Mouse (Mus musculus): ENCODE results near the gene Cd2. TPM values are rescaled to one million over a fixed set of nuclear protein-coding genes. Genes with fewer than 3 reads are reported as not detected.

The Cd2 gene
- total and polyA plus RNA-seq, 3 experiments, result not detected

- H3K9ac ChIP-seq (ENCODE audit: control insufficient read depth, low read depth, low read length, poor library complexity, severe bottlenecking), result no peak overlapping the region
- no peak overlapping the region for H3K4me3 ChIP-seq (ENCODE audit: control insufficient read depth in 1 of 2, insufficient read depth in 1 of 2, low read depth in 2 of 2, low read length in 2 of 2)
- no peaks in the 10 kb centered on the region for H3K9me3 ChIP-seq (replicated peaks; ENCODE audit: insufficient read depth, low read length)
- H3K4me1 ChIP-seq (ENCODE audit: control insufficient read depth in 1 of 2, insufficient read depth in 2 of 2, low read length in 2 of 2), result no peaks in the 10 kb centered on the region
- TF ChIP-seq ELF1 (IDR thresholded peaks at IDR 0.05; ENCODE audit: low read depth, low read length) (no peak), SIN3A (IDR thresholded peaks at IDR 0.05; ENCODE audit: low read length) (no peak), ETS1 (IDR thresholded peaks at IDR 0.05; ENCODE audit: low read depth, low read length) (no peak), EP300 (IDR thresholded peaks at IDR 0.05; ENCODE audit: low read depth in 1 of 2, low read length in 2 of 2) (no peak), ZC3H11A (IDR thresholded peaks at IDR 0.05; ENCODE audit: low read depth, low read length) (no peak), TBP (IDR thresholded peaks at IDR 0.05; ENCODE audit: low read depth, low read length) (no peak), USF1 (IDR thresholded peaks at IDR 0.05; ENCODE audit: low read depth, low read length) (no peak), HCFC1 (IDR thresholded peaks at IDR 0.05; ENCODE audit: low read depth, low read length) (no peak), RCOR1 (IDR thresholded peaks at IDR 0.05; ENCODE audit: low read depth, low read length) (no peak), SMC3 (IDR thresholded peaks at IDR 0.05; ENCODE audit: low read depth, low read length) (no peak), NRF1 (IDR thresholded peaks at IDR 0.05; ENCODE audit: insufficient read depth, low read depth, low read length, poor library complexity, severe bottlenecking) (no peak), TAL1 (IDR thresholded peaks at IDR 0.05; ENCODE audit: low read length) (no peak)
- no peak for DNase-seq (ENCODE audit: low read depth, low spot score)
- no peaks in the 10 kb centered on the region for H3K79me2 ChIP-seq (ENCODE audit: control insufficient read depth, insufficient read depth, low read length, poor library complexity)
- H3K27me3 ChIP-seq (ENCODE audit: control insufficient read depth in 1 of 2, insufficient read depth in 2 of 2, low read length in 2 of 2), result no peaks in the 10 kb centered on the region
- no peaks in the 10 kb centered on the region for H3K36me3 ChIP-seq (ENCODE audit: control insufficient read depth in 1 of 2, insufficient read depth in 2 of 2, low read length in 2 of 2)
- H3K27ac ChIP-seq (ENCODE audit: control insufficient read depth, low read depth, low read length), result no peak overlapping the region
Measured at GRCm38 (mm10) chr3:101252141-101252540, 35.6 kb downstream of the Cd2 start.

GRCm38 (mm10) chr3:101249846-101250245 is 37.9 kb downstream of the Cd2 start:
- no peaks in the 10 kb centered on the region for H3K4me1 ChIP-seq (ENCODE audit: control insufficient read depth in 1 of 2, insufficient read depth in 2 of 2, low read length in 2 of 2)
- H3K27me3 ChIP-seq (ENCODE audit: control insufficient read depth in 1 of 2, insufficient read depth in 2 of 2, low read length in 2 of 2), result no peaks in the 10 kb centered on the region
- no peak overlapping the region for H3K27ac ChIP-seq (ENCODE audit: control insufficient read depth, low read depth, low read length)
- no peak overlapping the region for H3K4me3 ChIP-seq (ENCODE audit: control insufficient read depth in 1 of 2, insufficient read depth in 1 of 2, low read depth in 2 of 2, low read length in 2 of 2)
- TF ChIP-seq USF1 (IDR thresholded peaks at IDR 0.05; ENCODE audit: low read depth, low read length) (no peak), MAFK (IDR thresholded peaks at IDR 0.05; ENCODE audit: borderline replicate concordance, low read depth, low read length) (no peak), MYB (IDR thresholded peaks at IDR 0.05; ENCODE audit: low read depth, low read length) (no peak), ZC3H11A (IDR thresholded peaks at IDR 0.05; ENCODE audit: low read depth, low read length) (no peak), GATA1 (IDR thresholded peaks at IDR 0.05; ENCODE audit: low read depth, low read length) (no peak)
- H3K9me3 ChIP-seq (replicated peaks; ENCODE audit: insufficient read depth, low read length), result no peaks in the 10 kb centered on the region
- no peak for DNase-seq (ENCODE audit: low read depth, low spot score)
- H3K79me2 ChIP-seq (ENCODE audit: control insufficient read depth, insufficient read depth, low read length, poor library complexity), result no peaks in the 10 kb centered on the region
- H3K9ac ChIP-seq (ENCODE audit: control insufficient read depth, low read depth, low read length, poor library complexity, severe bottlenecking), result no peak overlapping the region
- H3K36me3 ChIP-seq (ENCODE audit: control insufficient read depth in 1 of 2, insufficient read depth in 2 of 2, low read length in 2 of 2), result no peaks in the 10 kb centered on the region

- no peaks in the 10 kb centered on the region for H3K4me1 ChIP-seq (ENCODE audit: control insufficient read depth in 1 of 2, insufficient read depth in 2 of 2, low read length in 2 of 2)
- TF ChIP-seq CTCF (IDR thresholded peaks at IDR 0.05 in 2 of 3, conservative IDR thresholded peaks at IDR 0.05 in 1 of 3; ENCODE audit: control insufficient read depth in 1 of 3, insufficient read depth in 1 of 3, low read depth in 2 of 3, low read length in 3 of 3, poor library complexity in 1 of 3, severe bottlenecking in 1 of 3) (no peak), EP300 (IDR thresholded peaks at IDR 0.05; ENCODE audit: low read depth in 1 of 2, low read length in 2 of 2) (no peak), ZMIZ1 (IDR thresholded peaks at IDR 0.05; ENCODE audit: low read depth, low read length) (no peak), RCOR1 (IDR thresholded peaks at IDR 0.05; ENCODE audit: low read depth, low read length) (no peak), JUND (IDR thresholded peaks at IDR 0.05; ENCODE audit: low read depth, low read length) (no peak), BHLHE40 (IDR thresholded peaks at IDR 0.05; ENCODE audit: borderline replicate concordance, low read depth, low read length) (no peak), MAFK (IDR thresholded peaks at IDR 0.05; ENCODE audit: borderline replicate concordance, low read depth, low read length) (no peak), NELFE (IDR thresholded peaks at IDR 0.05; ENCODE audit: low read depth, low read length) (no peak), POLR2AphosphoS5 (IDR thresholded peaks at IDR 0.05; ENCODE audit: borderline replicate concordance, low read depth, low read length) (no peak), SMC3 (IDR thresholded peaks at IDR 0.05; ENCODE audit: low read depth, low read length) (no peak)
- H3K27ac ChIP-seq (ENCODE audit: control insufficient read depth, low read depth, low read length), result no peak overlapping the region
Measured at GRCm38 (mm10) chr3:101245212-101245611, 42.5 kb downstream of the Cd2 start.

More at GRCm38 (mm10) chr3:101245212-101245611, 42.5 kb downstream of the Cd2 start:
- no peak overlapping the region for H3K4me3 ChIP-seq (ENCODE audit: control insufficient read depth in 1 of 2, insufficient read depth in 1 of 2, low read depth in 2 of 2, low read length in 2 of 2)
- H3K79me2 ChIP-seq (ENCODE audit: control insufficient read depth, insufficient read depth, low read length, poor library complexity), result no peaks in the 10 kb centered on the region
- no peaks in the 10 kb centered on the region for H3K36me3 ChIP-seq (ENCODE audit: control insufficient read depth in 1 of 2, insufficient read depth in 2 of 2, low read length in 2 of 2)
- no peaks in the 10 kb centered on the region for H3K27me3 ChIP-seq (ENCODE audit: control insufficient read depth in 1 of 2, insufficient read depth in 2 of 2, low read length in 2 of 2)
- no peak for DNase-seq (ENCODE audit: low read depth, low spot score)
- H3K9ac ChIP-seq (ENCODE audit: control insufficient read depth, low read depth, low read length, poor library complexity, severe bottlenecking), result no peak overlapping the region
- no peaks in the 10 kb centered on the region for H3K9me3 ChIP-seq (replicated peaks; ENCODE audit: insufficient read depth, low read length)

Measured in MEL (cell line).